Mouse (Mus musculus): ENCODE measurements at regions not wholly inside any gene's neighbourhood (a gene's known extent, or its start where the extent isn't known, plus 50 kb on each side); places are given as distances from the start of the nearest gene placed in this dataset.

DNA sequence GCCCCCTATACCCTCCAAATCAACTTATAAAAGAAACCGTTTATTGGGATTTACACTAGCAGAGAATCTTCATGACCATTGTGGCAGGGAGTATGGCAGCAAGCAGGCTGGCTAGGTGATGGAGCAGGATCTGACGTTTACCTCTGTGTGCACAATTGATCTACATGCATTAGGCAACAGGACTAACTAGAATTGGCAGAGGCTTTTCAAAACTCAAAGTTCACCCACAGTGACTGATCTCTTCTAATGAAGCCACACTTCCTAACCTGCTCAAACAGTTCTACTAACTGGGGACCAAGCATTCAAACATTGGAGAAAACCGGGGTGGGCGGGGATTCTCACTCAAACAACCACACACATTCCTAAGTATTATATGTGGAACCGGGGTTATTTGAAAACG is 1382.9 kb upstream of the Tenm2 start:
- no peak for DNase-seq (ENCODE audit: low spot score in 2 of 2)

DNA sequence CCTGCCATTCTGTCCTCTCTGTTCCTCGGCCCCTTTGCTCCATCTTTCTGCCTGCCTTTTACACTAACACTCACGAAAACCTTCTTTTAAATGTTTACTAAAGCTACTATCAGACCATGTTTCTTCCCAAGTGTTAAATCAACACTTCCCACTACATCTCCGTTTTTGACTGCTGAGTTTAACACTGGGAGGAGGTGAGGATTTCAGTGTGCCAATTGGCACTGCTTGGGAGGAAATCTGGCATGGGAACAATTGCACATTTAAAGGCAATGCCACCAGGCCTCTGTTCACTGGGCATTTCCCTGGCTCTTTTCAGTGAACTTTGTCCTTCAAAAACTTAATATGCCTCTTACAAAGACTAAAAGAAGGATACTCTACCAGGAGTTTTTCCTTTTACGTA is 1365.2 kb upstream of the Tenm2 start:
- peak in 1 of 2 experiments; percentile 19 for DNase-seq (ENCODE audit: low spot score in 2 of 2)

DNA sequence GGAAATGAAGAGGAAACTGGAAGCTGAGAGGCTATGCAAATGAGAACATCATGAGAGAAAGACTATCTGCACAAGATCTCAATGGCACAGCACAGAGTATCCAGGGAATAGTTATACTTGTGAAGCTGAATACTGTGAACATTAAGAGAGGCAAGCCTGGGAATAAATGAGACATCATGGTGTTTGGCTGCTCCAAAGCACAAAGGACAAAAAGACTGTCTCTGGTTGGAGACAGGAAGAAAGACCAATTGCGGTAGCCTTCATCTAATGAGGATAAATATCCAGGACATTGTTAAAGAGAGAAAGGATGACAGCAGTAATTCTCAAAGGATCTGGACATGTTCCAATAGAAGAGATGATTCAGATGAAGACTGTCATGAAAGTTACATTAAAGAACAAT is 1332.8 kb upstream of the Tenm2 start:
- no peak for DNase-seq (ENCODE audit: low spot score in 2 of 2)

DNA sequence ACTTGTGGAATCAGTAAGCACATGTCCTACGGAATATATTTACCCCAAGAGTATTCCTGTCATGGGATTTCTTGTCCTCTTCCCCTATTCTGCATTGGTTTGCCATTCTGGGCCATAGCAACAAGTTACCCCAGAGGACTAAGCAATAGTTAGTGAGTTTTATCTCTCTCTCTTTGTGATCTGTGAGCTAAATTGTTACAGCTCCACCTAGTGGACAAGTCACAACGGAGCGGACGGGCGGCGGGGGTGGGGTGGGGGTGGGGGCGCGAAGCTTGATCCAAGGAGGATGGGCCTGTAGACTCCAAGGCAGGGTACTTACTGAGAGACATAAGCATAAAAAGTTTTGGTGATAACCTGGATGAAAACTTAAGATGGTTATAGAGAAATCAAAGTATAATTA is 1308.1 kb upstream of the Tenm2 start:
- no peak for DNase-seq (ENCODE audit: low spot score in 2 of 2)

DNA sequence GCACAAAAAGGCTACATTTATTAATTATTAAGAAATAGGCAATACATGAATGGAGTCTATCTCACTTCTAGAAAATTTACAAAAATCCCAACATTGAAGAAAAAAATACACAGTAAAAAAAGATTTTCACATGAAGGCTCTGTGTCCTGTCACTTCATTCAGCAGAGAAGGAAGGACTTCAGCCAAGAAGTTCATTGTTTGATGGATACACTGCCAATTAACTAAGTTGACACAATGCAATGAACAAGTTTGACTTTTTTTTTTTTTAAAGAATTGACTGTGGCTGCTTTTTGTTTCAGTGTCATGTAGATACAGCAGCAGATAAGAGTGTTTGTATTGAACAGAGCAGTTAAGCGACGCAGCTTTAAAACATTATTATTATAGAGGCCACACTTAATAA is 1304.3 kb upstream of the Tenm2 start:
- no peak for DNase-seq (ENCODE audit: low spot score in 2 of 2)

DNA sequence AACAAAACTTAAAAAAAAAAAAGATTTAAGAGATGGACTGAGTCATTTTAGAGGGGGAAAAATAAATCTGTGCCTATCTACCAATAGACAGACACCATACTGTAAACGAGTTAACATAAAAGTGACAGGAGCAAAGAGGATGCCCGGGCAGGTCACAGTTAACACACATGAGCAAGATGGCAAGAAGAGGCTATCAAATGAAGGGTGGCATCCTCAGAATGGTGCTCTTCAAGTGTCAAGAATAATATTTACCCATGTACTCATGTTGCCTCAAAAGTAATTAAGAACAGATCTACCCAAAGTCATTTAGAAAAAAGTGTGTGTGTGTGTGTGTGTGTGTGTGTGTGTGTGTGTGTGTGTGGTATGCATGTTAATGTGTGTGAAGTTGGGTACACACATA is 1296.5 kb upstream of the Tenm2 start:
- DNase-seq (ENCODE audit: low spot score in 2 of 2) = no peak

DNA sequence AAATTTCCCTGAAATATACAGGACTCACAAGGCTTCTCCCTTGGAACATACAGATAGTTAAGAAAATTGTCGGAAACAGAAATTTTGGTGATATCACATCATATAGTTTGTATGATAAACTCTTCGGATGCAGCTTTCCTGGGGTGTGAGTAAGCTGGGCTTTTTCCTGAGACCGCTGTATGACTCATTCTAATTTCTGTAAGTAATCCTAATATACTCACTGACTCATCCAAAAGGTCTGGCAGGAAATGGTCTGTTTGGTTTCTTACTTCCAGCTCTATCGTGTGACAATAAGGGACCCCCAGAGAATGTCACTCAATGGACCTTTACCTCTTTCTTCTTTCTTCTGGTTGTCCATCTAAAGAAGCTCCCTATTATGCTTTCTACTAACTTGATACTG is 1273.9 kb upstream of the Tenm2 start:
- no peak for DNase-seq (ENCODE audit: low spot score in 2 of 2)

DNA sequence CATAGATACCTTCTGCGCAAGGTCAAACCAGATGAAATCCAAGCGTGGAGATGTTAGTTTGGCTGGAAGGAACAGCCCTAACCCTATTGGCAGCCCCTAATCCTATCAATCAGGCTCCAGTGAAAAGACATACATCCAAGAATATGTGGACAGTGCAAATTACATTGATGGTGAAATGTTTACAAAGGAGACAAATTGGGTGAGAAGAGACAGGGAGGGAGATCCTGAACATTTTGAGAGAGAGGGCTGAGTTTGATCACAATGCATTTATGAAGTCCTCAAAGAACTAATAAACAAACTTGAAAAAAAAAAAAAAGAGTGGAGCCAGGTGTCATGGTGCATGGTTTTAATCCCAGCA is 1228.5 kb upstream of the Tenm2 start:
- no peak for DNase-seq (ENCODE audit: low spot score in 2 of 2)

DNA sequence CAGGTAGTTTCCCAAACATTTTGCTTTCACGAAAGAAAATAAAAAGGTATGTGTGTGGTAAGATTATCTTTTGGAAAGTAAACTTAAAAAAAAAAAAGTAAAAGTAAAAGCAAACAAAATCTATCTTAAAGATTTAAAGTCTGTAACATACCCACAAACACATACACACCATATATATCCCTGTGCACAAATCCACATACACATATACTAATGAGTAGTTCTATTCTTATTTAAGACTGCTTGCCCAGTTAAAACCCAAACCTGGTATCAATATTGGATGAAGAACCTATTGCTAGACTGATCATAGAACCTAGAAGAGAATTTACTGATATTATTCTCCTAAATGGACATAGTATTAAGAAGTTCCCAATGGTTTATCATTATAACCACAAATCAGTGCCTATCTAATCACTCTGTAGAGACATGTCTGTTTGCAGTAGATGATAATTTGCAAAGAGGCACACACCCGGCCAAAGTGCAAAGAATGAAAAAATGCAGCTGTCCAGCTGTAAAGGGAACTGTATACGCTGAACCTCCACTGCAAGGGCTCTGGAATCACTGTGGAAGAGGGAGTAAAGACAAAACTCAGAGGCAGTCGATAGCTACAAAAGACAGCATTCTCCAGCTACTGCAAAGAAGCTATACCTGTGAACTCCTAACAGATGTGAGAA is 1227.9 kb upstream of the Tenm2 start:
- no peak for DNase-seq (ENCODE audit: low spot score in 2 of 2)

DNA sequence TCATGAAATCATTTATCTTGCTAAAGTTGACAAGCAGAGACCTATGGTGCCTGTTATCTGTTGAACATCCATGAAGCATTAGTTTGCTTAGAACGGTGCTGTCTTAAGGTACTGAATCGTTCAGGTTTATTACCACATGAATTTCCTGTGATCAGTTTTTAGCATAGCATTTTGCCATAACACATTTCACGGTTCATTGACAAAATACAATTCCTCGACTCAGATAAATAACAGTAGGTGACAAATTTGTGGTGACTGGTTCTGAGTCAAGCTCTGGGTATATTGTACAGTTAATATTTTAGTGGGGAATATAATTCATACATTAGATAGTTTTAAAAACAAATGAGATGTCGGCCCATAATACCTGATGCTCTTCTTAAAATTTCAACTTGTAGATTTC is 1207.5 kb upstream of the Tenm2 start:
- no peak for DNase-seq (ENCODE audit: low spot score in 2 of 2)

DNA sequence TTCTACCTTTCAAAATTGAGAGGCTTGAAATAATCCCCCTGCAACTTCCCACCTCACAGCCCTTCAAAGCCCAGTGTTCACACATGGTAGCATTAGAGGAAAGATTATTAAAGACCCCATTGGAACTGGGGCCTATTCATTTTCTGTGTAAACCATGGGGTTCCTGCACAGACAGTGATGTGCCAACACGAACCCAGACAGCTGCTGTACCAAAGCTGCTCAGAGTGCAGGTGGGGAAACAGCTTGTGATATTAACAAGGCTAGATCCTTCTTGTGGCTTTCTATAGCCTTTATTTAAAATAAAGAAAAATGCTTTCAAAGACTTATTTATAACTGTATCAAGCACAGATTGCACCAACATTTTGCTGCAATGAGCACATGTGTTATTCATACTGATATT is 1174.5 kb upstream of the Tenm2 start:
- peak; percentile 17 to 26 for DNase-seq (ENCODE audit: low spot score in 2 of 2)

DNA sequence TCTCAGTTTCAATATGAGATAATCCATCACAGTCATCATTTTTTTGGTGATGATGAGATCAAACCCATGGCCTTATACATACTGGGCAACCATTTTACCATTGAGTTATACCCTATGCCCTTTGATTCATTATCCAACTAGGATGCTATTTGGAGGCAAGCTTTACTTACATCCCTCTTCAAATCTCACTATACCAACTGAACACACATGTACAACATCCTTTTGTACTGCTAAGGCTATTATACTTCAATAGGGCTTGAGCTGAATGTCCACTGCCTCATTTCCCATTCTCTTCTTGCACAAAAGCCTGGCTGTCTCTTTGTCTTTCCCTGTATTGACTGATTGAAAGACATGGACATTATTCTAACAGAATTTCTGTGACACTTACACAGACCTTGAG is 1162.0 kb upstream of the Tenm2 start:
- DNase-seq (ENCODE audit: low spot score in 2 of 2) = no peak

DNA sequence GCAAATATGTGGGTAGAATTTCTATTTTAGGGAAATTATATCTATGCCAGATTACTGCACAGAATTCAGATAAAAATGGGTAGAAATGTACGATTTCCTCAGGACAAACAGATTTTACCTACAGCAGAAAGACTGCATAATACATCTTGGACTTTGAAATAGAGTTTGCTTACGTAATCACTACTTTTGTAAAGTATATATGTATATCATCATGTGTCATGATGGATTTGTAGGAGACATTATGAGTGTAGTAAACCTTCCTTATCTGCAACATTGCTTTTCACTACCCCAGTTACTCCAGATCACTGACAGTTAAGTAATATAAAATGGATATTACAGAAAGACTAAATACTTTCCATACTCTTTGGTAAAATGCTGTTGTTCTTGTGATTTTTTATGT is 1151.2 kb upstream of the Tenm2 start:
- DNase-seq (ENCODE audit: low spot score in 2 of 2) = no peak

DNA sequence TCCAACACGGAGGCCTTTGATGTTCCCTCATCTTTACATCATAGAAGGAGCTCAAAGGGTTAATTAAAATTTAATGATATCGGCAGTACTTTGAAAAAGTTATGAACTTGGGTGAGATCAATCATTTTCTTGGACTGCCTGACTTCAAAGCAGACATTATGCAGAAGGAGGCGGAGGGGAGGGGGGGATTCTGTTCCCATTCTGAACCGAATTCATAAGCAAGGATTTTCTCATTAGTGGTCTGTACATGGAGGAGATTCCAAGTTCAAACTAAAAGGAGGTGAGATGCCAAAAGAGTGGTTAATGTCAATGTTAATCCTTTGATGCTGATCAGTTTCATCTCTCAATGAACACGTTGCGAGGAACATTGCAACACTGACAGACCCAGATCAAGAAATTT is 1110.7 kb upstream of the Tenm2 start:
- no peak for DNase-seq (ENCODE audit: low spot score in 2 of 2)

DNA sequence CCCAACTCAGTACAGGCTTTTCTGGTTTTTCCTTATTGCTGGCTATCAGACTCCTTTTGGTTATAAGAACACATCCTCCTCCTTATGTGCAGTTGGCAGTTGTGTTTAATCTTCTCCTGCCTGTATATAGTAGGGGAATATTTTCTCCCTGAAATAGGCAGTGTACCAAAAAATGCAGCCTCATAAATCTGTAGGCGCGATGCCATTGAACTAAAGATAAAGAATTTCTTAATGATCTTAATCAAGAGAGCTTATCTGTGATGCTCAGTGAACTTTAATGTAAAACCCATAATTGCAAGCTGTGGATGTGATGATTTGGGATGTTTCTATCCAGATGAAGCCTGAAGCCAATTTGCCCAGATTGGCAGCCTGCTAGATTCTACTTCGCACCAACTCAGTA is 1099.6 kb upstream of the Tenm2 start:
- DNase-seq (ENCODE audit: low spot score in 2 of 2) = no peak

DNA sequence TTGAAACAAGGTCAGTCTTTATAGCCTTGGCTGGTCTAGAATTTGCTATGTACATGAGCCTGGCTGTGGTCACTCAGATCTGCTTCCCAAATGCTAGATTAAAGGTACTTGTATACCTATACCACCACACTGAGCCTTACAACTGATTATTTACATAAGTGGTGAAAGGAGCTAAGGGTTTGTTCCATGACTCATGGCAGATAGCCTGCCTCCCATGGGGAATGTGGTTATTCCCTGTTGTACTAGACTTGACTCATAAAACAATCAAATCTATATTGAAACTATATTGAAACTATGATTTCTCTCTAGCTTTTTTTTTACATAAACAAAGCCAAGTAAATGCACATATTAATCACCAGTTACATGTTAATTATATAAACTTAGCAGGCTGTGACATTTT is 1061.9 kb upstream of the Tenm2 start:
- DNase-seq (ENCODE audit: low spot score in 2 of 2) = no peak

DNA sequence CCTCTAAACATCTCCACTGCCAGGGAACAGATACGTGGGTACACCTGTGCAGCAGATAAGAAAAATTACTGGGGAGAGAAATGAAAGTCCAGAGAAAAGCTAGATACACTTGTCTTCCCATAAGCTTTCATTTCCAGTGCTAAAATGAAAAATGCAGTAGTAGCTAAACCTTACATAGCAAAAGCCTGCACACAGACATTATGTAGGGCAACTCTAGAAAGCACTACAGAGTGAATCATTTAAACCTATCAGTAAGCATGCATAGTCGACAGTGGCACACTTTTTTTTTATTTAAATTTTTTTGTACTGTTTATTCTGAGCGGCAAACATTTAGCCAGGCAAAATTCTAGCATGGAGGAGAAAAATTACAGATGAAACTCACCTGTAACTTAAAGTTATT is 1055.5 kb upstream of the Tenm2 start:
- DNase-seq (ENCODE audit: low spot score in 2 of 2) = no peak

DNA sequence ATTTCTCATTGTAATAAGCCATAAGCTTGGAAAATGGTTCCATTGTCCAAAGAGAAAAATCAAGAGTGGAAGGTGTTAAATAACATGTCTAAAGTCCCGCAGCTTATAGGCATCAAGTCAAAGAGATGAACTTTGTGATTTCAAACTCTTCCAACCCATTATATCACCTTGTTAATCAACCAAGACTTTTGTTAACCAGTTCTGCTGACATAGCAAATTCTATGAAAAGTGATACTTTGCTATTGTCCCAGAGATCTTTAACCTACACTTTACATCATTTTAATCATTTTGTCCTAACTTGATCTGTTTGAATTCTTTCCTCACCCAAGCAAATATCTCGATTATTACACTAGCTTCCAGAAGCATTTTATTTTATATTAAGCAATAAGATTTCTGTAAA is 1045.2 kb upstream of the Tenm2 start:
- no peak for DNase-seq (ENCODE audit: low spot score in 2 of 2)
